Mouse (Mus musculus): ENCODE measurements around the gene Olfr983.

Gene Olfr983

GRCm38 (mm10) chr9:40093495-40093894 lies at the start of gene Olfr983:
Gene Olfr983 (minus strand): TSS chr9:40093595.
- DNase-seq (ENCODE audit: extremely low spot score, low read depth, low spot score): no peak

GRCm38 (mm10) chr9:40141544-40141943 lies 48.1 kb upstream of the Olfr983 start:
- DNase-seq (ENCODE audit: extremely low spot score, low read depth, low spot score): no peak

- no peak for DNase-seq (ENCODE audit: extremely low spot score, low read depth, low spot score)
These were observed 46.1 kb upstream of the Olfr983 start for GRCm38 (mm10) chr9:40139484-40139883.

- DNase-seq (ENCODE audit: extremely low spot score, low read depth, low spot score): no peak
These were observed 43.7 kb upstream of the Olfr983 start for GRCm38 (mm10) chr9:40136987-40137688.

GRCm38 (mm10) chr9:40130556-40130955 lies 37.2 kb upstream of the Olfr983 start:
- no peak for DNase-seq (ENCODE audit: extremely low spot score, low read depth, low spot score)

- DNase-seq (ENCODE audit: extremely low spot score, low read depth, low spot score): no peak
These were observed 36.7 kb upstream of the Olfr983 start, which contains the start of gene Olfr985 for GRCm38 (mm10) chr9:40130084-40130483. Gene Olfr985 (minus strand): TSS chr9:40130184.

GRCm38 (mm10) chr9:40117287-40117659 lies 23.9 kb upstream of the Olfr983 start:
- no peak for DNase-seq (ENCODE audit: extremely low spot score, low read depth, low spot score)

GRCm38 (mm10) chr9:40116645-40117286 lies 23.4 kb upstream of the Olfr983 start:
- no peak for DNase-seq (ENCODE audit: extremely low spot score, low read depth, low spot score)

GRCm38 (mm10) chr9:40114106-40114505 lies 20.7 kb upstream of the Olfr983 start, which contains the start of gene Olfr984:
Gene Olfr984 (minus strand): TSS chr9:40114206.
- no peak for DNase-seq (ENCODE audit: extremely low spot score, low read depth, low spot score)

- DNase-seq (ENCODE audit: extremely low spot score, low read depth, low spot score): no peak
These were observed 1.4 kb upstream of the Olfr983 start for GRCm38 (mm10) chr9:40094769-40095168.

GRCm38 (mm10) chr9:40073529-40073928 lies 19.9 kb downstream of the Olfr983 start, which contains the start of gene Olfr982:
Gene Olfr982 (plus strand): TSS chr9:40073829.
- no peak for DNase-seq (ENCODE audit: extremely low spot score, low read depth, low spot score)

- DNase-seq (ENCODE audit: extremely low spot score, low read depth, low spot score): no peak
These were observed 43.3 kb downstream of the Olfr983 start for GRCm38 (mm10) chr9:40050138-40050537.
